Mouse (Mus musculus) forebrain, embryonic 11.5 days (tissue): ENCODE measurements around the gene Ei24. TPM values are rescaled to one million over a fixed set of nuclear protein-coding genes. Genes with fewer than 3 reads are reported as not detected.

Experiments
- ATAC-seq: fragments of 200-750 bp; cut with Nextera tagmentation; replicated peaks from 2 replicates; pipeline ENCODE4 v1.8.0; 2017; ENCODE audit warnings: moderate TSS enrichment; ENCODE audit not compliant: low FRiP score
- DNase-seq: peaks from one replicate; pipeline ENCODE4 v3.0.0-alpha.2; 2017; ENCODE audit warnings: low spot score
- H3K27ac ChIP-seq: fragments of 300-500 bp; sonication (generic); 2 replicates; pipeline ENCODE4 v1.5.1; 2014; ENCODE audit warnings: low read depth, low read length
- H3K27me3 ChIP-seq: fragments of 300-500 bp; sonication (generic); 2 replicates; pipeline ENCODE4 v1.6.1; 2014; ENCODE audit warnings: mild to moderate bottlenecking, low read length, mixed read lengths; ENCODE audit not compliant: control insufficient read depth, insufficient read depth
- H3K36me3 ChIP-seq: fragments of 300-500 bp; sonication (generic); 2 replicates; pipeline ENCODE4 v1.6.1; 2014; ENCODE audit warnings: mild to moderate bottlenecking, low read length, moderate library complexity, mixed read lengths; ENCODE audit not compliant: control insufficient read depth, insufficient read depth
- H3K4me1 ChIP-seq: fragments of 300-500 bp; sonication (generic); replicated peaks from 2 replicates; pipeline ENCODE4 v1.6.1; 2014; ENCODE audit warnings: low read length, mixed read lengths; ENCODE audit not compliant: control insufficient read depth, insufficient read depth
- H3K4me2 ChIP-seq: fragments of 300-500 bp; sonication (generic); 2 replicates; pipeline ENCODE4 v1.6.1; 2014; ENCODE audit warnings: low read depth, mild to moderate bottlenecking, low read length, moderate library complexity, mixed read lengths; ENCODE audit not compliant: severe bottlenecking
- H3K4me3 ChIP-seq: fragments of 300-500 bp; sonication (generic); 2 replicates; pipeline ENCODE4 v1.5.1; 2014; ENCODE audit warnings: low read depth, low read length
- H3K9ac ChIP-seq: fragments of 300-500 bp; sonication (generic); 2 replicates; pipeline ENCODE4 v1.6.1; 2014; ENCODE audit warnings: low read length
- H3K9me3 ChIP-seq: fragments of 300-500 bp; sonication (generic); 2 replicates; pipeline ENCODE4 v1.6.1; 2016; ENCODE audit warnings: low read length, mixed read lengths; ENCODE audit not compliant: control insufficient read depth
- WGBS: fragments of 180-500 bp; shearing (Covaris S2); extraction: QIAGEN DNeasy Blood & Tissue Kit; methylation state at CpG from one replicate; pipeline ENCODE4 v1.1.7; 2014; 5-methylcytosine and 5-hydroxymethylcytosine counted together
- polyA plus RNA-seq: library from polyadenylated mRNA; unstranded; fragments of >200 nt; fragmentation: Nextera tagmentation; extraction: Ambion mirVana; gene quantifications from 2 replicates; pipeline ENCODE4 v1.2.1, GENCODE M21; 2014

Ei24 gene
- polyA plus RNA-seq, 1 experiment from 2014 or later, result 89.8 TPM

- H3K4me2 ChIP-seq, result peak overlapping the region; percentile 72
- peak; percentile 64 for DNase-seq
- peak overlapping the region; percentile 84 for H3K9ac ChIP-seq
- no peaks in the 10 kb centered on the region for H3K27me3 ChIP-seq
- WGBS, result 15% methylated on average over 25 of the region's 25 CpGs
- H3K9me3 ChIP-seq, result no peaks in the 10 kb centered on the region
- H3K4me3 ChIP-seq, result peak overlapping the region; percentile 67
- ATAC-seq, result peak; percentile 10
- H3K27ac ChIP-seq, result peak overlapping the region; percentile 58; the same call in 1 of the 2 replicates
- H3K4me1 ChIP-seq, result peaks cover 2% of the 10 kb centered on the region; the same call in 1 of the 2 replicates
- H3K36me3 ChIP-seq, result no peaks in the 10 kb centered on the region; the same call in 1 of the 2 replicates
These were observed 28.8 kb downstream of the Ei24 start for GRCm38 (mm10) chr9:36768156-36769047.

DNA sequence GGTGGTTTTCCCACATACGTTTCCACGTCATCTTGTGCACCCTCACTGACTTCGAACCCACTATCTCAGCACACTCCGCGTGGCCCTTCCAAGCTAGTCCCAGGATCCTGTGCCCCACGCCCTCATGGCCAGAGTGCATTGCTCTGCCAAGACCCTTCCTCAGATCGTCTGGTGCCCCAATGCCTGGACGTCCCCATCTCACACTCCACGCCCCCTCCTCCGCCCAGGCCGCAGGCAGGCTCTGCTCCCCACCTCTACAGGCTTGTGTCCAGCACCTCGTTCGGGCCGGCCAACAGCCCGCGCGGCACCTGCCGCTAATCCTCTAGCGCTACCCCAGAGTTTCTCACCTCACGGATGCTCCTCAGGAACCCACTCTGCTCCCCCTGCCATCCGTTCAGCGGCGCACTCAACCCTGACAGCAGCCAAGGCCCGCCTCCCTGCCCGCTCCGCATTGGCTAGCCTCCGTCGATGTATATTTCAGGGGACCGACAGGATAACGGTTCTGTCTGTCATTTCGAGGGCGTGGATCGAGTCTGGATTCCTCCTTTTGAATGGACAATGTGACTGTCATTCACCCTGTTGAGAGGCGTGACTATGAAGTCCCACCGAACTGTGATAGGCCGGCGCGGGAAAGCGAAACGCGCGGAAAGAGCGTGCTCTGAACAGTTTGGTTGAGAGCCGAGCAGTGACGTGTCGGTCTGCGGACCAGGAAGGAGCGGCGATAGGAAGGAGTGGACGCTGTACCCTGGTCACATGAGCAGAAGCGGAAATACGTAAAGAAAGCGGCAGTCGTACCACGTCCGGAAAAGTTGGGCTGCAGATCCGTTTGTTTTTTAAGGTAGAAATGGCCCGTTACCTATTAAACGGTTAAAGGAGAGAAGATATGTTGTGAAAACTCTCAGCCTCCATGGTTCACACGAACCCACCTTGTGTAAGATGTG lies 29.7 kb downstream of the Ei24 start, which contains the start of gene Stt3a:
Gene Stt3a, minus strand, starts transcription at position 477 of the 941 bp plus-strand sequence.
- under 1% methylated on average over 60 of the region's 60 CpGs for WGBS
- Histone ChIP-seq H3K36me3 (no peaks in the 10 kb centered on the region; the same call in 1 of the 2 replicates), H3K9me3 (no peaks in the 10 kb centered on the region), H3K27me3 (no peaks in the 10 kb centered on the region), H3K4me1 (peaks cover 2% of the 10 kb centered on the region; the same call in 1 of the 2 replicates), H3K9ac (peak within 1 kb of the TSS; percentile 84), H3K4me2 (peak within 1 kb of the TSS; percentile 72), H3K4me3 (peak within 1 kb of the TSS; percentile 67), H3K27ac (peak within 1 kb of the TSS; percentile 58; the same call in 1 of the 2 replicates)
- peak; percentile 100 for ATAC-seq
- DNase-seq, result peak; percentile 98

GRCm38 (mm10) chr9:36764378-36764777 lies 32.8 kb downstream of the Ei24 start:
- H3K27me3 ChIP-seq, result no peaks in the 10 kb centered on the region
- no peak overlapping the region for H3K4me3 ChIP-seq
- no peaks in the 10 kb centered on the region for H3K9me3 ChIP-seq
- DNase-seq, result no peak
- H3K9ac ChIP-seq, result no peak overlapping the region
- 91% methylated on average over 1 of the region's 1 CpGs for WGBS
- H3K36me3 ChIP-seq, result no peaks in the 10 kb centered on the region; the same call in 1 of the 2 replicates
- no peak for ATAC-seq
- peaks cover 2% of the 10 kb centered on the region; the same call in 1 of the 2 replicates for H3K4me1 ChIP-seq
- H3K27ac ChIP-seq, result no peak overlapping the region
- H3K4me2 ChIP-seq, result no peak overlapping the region

Other genes starting within 250 kb of the Ei24 start
- not detected in 2 replicates for gene Gm17689, start 214.8 kb downstream of the Ei24 start, polyA plus RNA-seq
- gene A630095E13Rik, start 154.0 kb downstream of the Ei24 start, polyA plus RNA-seq, result not detected in 2 replicates
- not detected in 2 replicates for gene Acrv1, start 104.2 kb downstream of the Ei24 start, polyA plus RNA-seq
- gene Chek1, start 70.3 kb downstream of the Ei24 start, polyA plus RNA-seq, result 68.5 and 68.6 TPM in 2 replicates
- 158 and 163 TPM in 2 replicates for gene Stt3a, start 29.7 kb downstream of the Ei24 start, polyA plus RNA-seq
- 341 and 350 TPM in 2 replicates for gene Fez1, start 24.5 kb upstream of the Ei24 start, polyA plus RNA-seq